Mouse (Mus musculus) cerebellum, adult (tissue): Measurements from ENCODE around the gene Ddb1.

Experiments
- ATAC-seq: cut with Nextera tagmentation; 2 replicates; pipeline ENCODE4 v1.9.2; 2017; ENCODE audit warnings: mild to moderate bottlenecking, moderate library complexity, mixed read lengths; ENCODE audit not compliant: insufficient number of reproducible peaks, low FRiP score, low TSS enrichment

Gene Ddb1

GRCm38 (mm10) chr19:10658406-10658805 lies 53.3 kb downstream of the Ddb1 start:
- ATAC-seq, result no peak

- ATAC-seq, result no peak
Measured at GRCm38 (mm10) chr19:10661373-10661772, 56.2 kb downstream of the Ddb1 start.

- no peak for ATAC-seq
Measured at GRCm38 (mm10) chr19:10661919-10662318, 56.8 kb downstream of the Ddb1 start.

GRCm38 (mm10) chr19:10662665-10663064 lies 57.5 kb downstream of the Ddb1 start:
- no peak for ATAC-seq

- ATAC-seq, result no peak
Measured at GRCm38 (mm10) chr19:10665093-10665492, 60.0 kb downstream of the Ddb1 start.

- ATAC-seq, result 0 out of 2 replicates have a peak, but pooled peaks have one; percentile 31
Measured at GRCm38 (mm10) chr19:10665499-10665898, 60.4 kb downstream of the Ddb1 start.

GRCm38 (mm10) chr19:10671319-10671718 lies 66.2 kb downstream of the Ddb1 start:
- no peak for ATAC-seq

GRCm38 (mm10) chr19:10671854-10672417 lies 66.8 kb downstream of the Ddb1 start:
- no peak for ATAC-seq

- no peak for ATAC-seq
Measured at GRCm38 (mm10) chr19:10673275-10673674, 68.1 kb downstream of the Ddb1 start.

- ATAC-seq, result no peak
Measured at GRCm38 (mm10) chr19:10676656-10677055, 71.5 kb downstream of the Ddb1 start.

GRCm38 (mm10) chr19:10677915-10678771 lies 73.0 kb downstream of the Ddb1 start, which contains the start of gene Pga5:
TSS of gene Pga5 (minus strand) at chr19:10678071.
- no peak for ATAC-seq

- ATAC-seq, result no peak
Measured at GRCm38 (mm10) chr19:10678772-10679067, 73.6 kb downstream of the Ddb1 start.
